Mouse (Mus musculus): ENCODE measurements at regions not wholly inside any gene's neighbourhood (a gene's known extent, or its start where the extent isn't known, plus 50 kb on each side); places are given as distances from the start of the nearest gene placed in this dataset.

GRCm38 (mm10) chr17:83982700-83983069 lies 134.9 kb upstream of the Haao start:
- H3K36me3 ChIP-seq (ENCODE audit: control insufficient read depth, insufficient read depth, low read length), result no peaks in the 10 kb centered on the region
- H3K4me1 ChIP-seq (ENCODE audit: control insufficient read depth, insufficient read depth, low read length), result peaks cover 77% of the 10 kb centered on the region
- DNase-seq (ENCODE audit: low spot score), result no peak
- peak overlapping the region; percentile 94 for H3K27ac ChIP-seq (replicated peaks; ENCODE audit: low read depth, low read length)
- WGBS, result 53% methylated on average over 8 of the region's 8 CpGs
- ATAC-seq (ENCODE audit: low read depth), result no peak
- no peaks in the 10 kb centered on the region for H3K27me3 ChIP-seq (replicated peaks; ENCODE audit: control insufficient read depth, insufficient read depth, low read length)
- H3K4me2 ChIP-seq (ENCODE audit: low read depth, low read length), result peak overlapping the region; percentile 26; the same call in 1 of the 2 replicates
- H3K9ac ChIP-seq (ENCODE audit: low read depth, low read length), result 0 out of 2 replicates have a peak overlapping the region, but pooled peaks have one; percentile 36
- no peaks in the 10 kb centered on the region for H3K9me3 ChIP-seq (ENCODE audit: control insufficient read depth, low read length)
- H3K4me3 ChIP-seq (ENCODE audit: low read depth, low read length), result no peak overlapping the region

GRCm38 (mm10) chr17:83978858-83979470 lies 131.2 kb upstream of the Haao start:
- H3K36me3 ChIP-seq (ENCODE audit: control insufficient read depth, insufficient read depth, low read length), result no peaks in the 10 kb centered on the region
- peak; percentile 84 for DNase-seq (ENCODE audit: low spot score)
- H3K9ac ChIP-seq (ENCODE audit: low read depth, low read length), result no peak overlapping the region
- 0 out of 2 replicates have a peak overlapping the region, but pooled peaks have one; percentile 50 for H3K27ac ChIP-seq (replicated peaks; ENCODE audit: low read depth, low read length)
- no peak overlapping the region for H3K4me3 ChIP-seq (ENCODE audit: low read depth, low read length)
- peaks cover 46% of the 10 kb centered on the region for H3K4me1 ChIP-seq (ENCODE audit: control insufficient read depth, insufficient read depth, low read length)
- no peaks in the 10 kb centered on the region for H3K27me3 ChIP-seq (replicated peaks; ENCODE audit: control insufficient read depth, insufficient read depth, low read length)
- H3K4me2 ChIP-seq (ENCODE audit: low read depth, low read length), result peak overlapping the region; percentile 5; the same call in 1 of the 2 replicates
- no peaks in the 10 kb centered on the region for H3K9me3 ChIP-seq (ENCODE audit: control insufficient read depth, low read length)
- ATAC-seq (ENCODE audit: low read depth), result peak; percentile 23; the same call in 1 of the 2 replicates
- WGBS, result 25% methylated on average over 7 of the region's 7 CpGs

GRCm38 (mm10) chr17:83977725-83978124 lies 130.0 kb upstream of the Haao start:
- Histone ChIP-seq H3K36me3 (ENCODE audit: control insufficient read depth, insufficient read depth, low read length) (no peaks in the 10 kb centered on the region), H3K27ac (replicated peaks; ENCODE audit: low read depth, low read length) (0 out of 2 replicates have a peak overlapping the region, but pooled peaks have one; percentile 29), H3K4me1 (ENCODE audit: control insufficient read depth, insufficient read depth, low read length) (peaks cover 41% of the 10 kb centered on the region), H3K4me2 (ENCODE audit: low read depth, low read length) (no peak overlapping the region), H3K9me3 (ENCODE audit: control insufficient read depth, low read length) (no peaks in the 10 kb centered on the region), H3K9ac (ENCODE audit: low read depth, low read length) (no peak overlapping the region), H3K4me3 (ENCODE audit: low read depth, low read length) (no peak overlapping the region), H3K27me3 (replicated peaks; ENCODE audit: control insufficient read depth, insufficient read depth, low read length) (no peaks in the 10 kb centered on the region)
- no peak for ATAC-seq (ENCODE audit: low read depth)
- 72% methylated on average over 11 of the region's 11 CpGs for WGBS
- DNase-seq (ENCODE audit: low spot score), result no peak

GRCm38 (mm10) chr17:83975813-83976212 lies 128.1 kb upstream of the Haao start:
- peaks cover 29% of the 10 kb centered on the region for H3K4me1 ChIP-seq (ENCODE audit: control insufficient read depth, insufficient read depth, low read length)
- H3K9me3 ChIP-seq (ENCODE audit: control insufficient read depth, low read length), result no peaks in the 10 kb centered on the region
- DNase-seq (ENCODE audit: low spot score), result no peak
- no peaks in the 10 kb centered on the region for H3K36me3 ChIP-seq (ENCODE audit: control insufficient read depth, insufficient read depth, low read length)
- no peak overlapping the region for H3K9ac ChIP-seq (ENCODE audit: low read depth, low read length)
- ATAC-seq (ENCODE audit: low read depth), result no peak
- H3K27ac ChIP-seq (replicated peaks; ENCODE audit: low read depth, low read length), result no peak overlapping the region
- no peak overlapping the region for H3K4me2 ChIP-seq (ENCODE audit: low read depth, low read length)
- no peaks in the 10 kb centered on the region for H3K27me3 ChIP-seq (replicated peaks; ENCODE audit: control insufficient read depth, insufficient read depth, low read length)
- no peak overlapping the region for H3K4me3 ChIP-seq (ENCODE audit: low read depth, low read length)
- 95% methylated on average over 7 of the region's 7 CpGs for WGBS

- peak; percentile 80 for DNase-seq (ENCODE audit: low spot score)
- WGBS, result 18% methylated on average over 18 of the region's 18 CpGs
- peak overlapping the region; percentile 29 for H3K4me2 ChIP-seq (ENCODE audit: low read depth, low read length)
These were observed 125.9 kb upstream of the Haao start for GRCm38 (mm10) chr17:83973461-83974350.

GRCm38 (mm10) chr17:83972874-83973273 lies 125.1 kb upstream of the Haao start:
- Histone ChIP-seq H3K4me2 (ENCODE audit: low read depth, low read length) (no peak overlapping the region), H3K27me3 (replicated peaks; ENCODE audit: control insufficient read depth, insufficient read depth, low read length) (no peaks in the 10 kb centered on the region), H3K36me3 (ENCODE audit: control insufficient read depth, insufficient read depth, low read length) (no peaks in the 10 kb centered on the region), H3K4me3 (ENCODE audit: low read depth, low read length) (no peak overlapping the region), H3K9ac (ENCODE audit: low read depth, low read length) (no peak overlapping the region), H3K27ac (replicated peaks; ENCODE audit: low read depth, low read length) (no peak overlapping the region), H3K4me1 (ENCODE audit: control insufficient read depth, insufficient read depth, low read length) (peaks cover 9% of the 10 kb centered on the region), H3K9me3 (ENCODE audit: control insufficient read depth, low read length) (no peaks in the 10 kb centered on the region)
- DNase-seq (ENCODE audit: low spot score) (no peak), ATAC-seq (ENCODE audit: low read depth) (no peak)
- WGBS, result 85% methylated on average over 5 of the region's 5 CpGs

More at GRCm38 (mm10) chr17:83973461-83974350, 125.9 kb upstream of the Haao start:
- Histone ChIP-seq H3K27me3 (replicated peaks; ENCODE audit: control insufficient read depth, insufficient read depth, low read length) (no peaks in the 10 kb centered on the region), H3K4me3 (ENCODE audit: low read depth, low read length) (no peak overlapping the region), H3K9me3 (ENCODE audit: control insufficient read depth, low read length) (no peaks in the 10 kb centered on the region), H3K4me1 (ENCODE audit: control insufficient read depth, insufficient read depth, low read length) (peaks cover 15% of the 10 kb centered on the region), H3K27ac (replicated peaks; ENCODE audit: low read depth, low read length) (peak overlapping the region; percentile 62), H3K36me3 (ENCODE audit: control insufficient read depth, insufficient read depth, low read length) (no peaks in the 10 kb centered on the region), H3K9ac (ENCODE audit: low read depth, low read length) (peak overlapping the region; percentile 25; the same call in 1 of the 2 replicates)
- ATAC-seq (ENCODE audit: low read depth), result 0 out of 2 replicates have a peak, but pooled peaks have one; percentile 31

- Histone ChIP-seq H3K36me3 (ENCODE audit: control insufficient read depth, insufficient read depth, low read length) (no peaks in the 10 kb centered on the region), H3K4me1 (ENCODE audit: control insufficient read depth, insufficient read depth, low read length) (peaks cover 7% of the 10 kb centered on the region), H3K27me3 (replicated peaks; ENCODE audit: control insufficient read depth, insufficient read depth, low read length) (no peaks in the 10 kb centered on the region), H3K4me2 (ENCODE audit: low read depth, low read length) (no peak overlapping the region), H3K9me3 (ENCODE audit: control insufficient read depth, low read length) (no peaks in the 10 kb centered on the region), H3K27ac (replicated peaks; ENCODE audit: low read depth, low read length) (no peak overlapping the region), H3K4me3 (ENCODE audit: low read depth, low read length) (no peak overlapping the region), H3K9ac (ENCODE audit: low read depth, low read length) (no peak overlapping the region)
- WGBS, result 76% methylated on average over 4 of the region's 4 CpGs
- ATAC-seq (ENCODE audit: low read depth), result no peak
- no peak for DNase-seq (ENCODE audit: low spot score)
These were observed 124.7 kb upstream of the Haao start for GRCm38 (mm10) chr17:83972470-83972869.

- ATAC-seq (ENCODE audit: low read depth) (peak; percentile 71), DNase-seq (ENCODE audit: low spot score) (no peak)
- Histone ChIP-seq H3K4me1 (ENCODE audit: control insufficient read depth, insufficient read depth, low read length) (peaks cover 7% of the 10 kb centered on the region), H3K4me3 (ENCODE audit: low read depth, low read length) (no peak overlapping the region), H3K27ac (replicated peaks; ENCODE audit: low read depth, low read length) (no peak overlapping the region), H3K36me3 (ENCODE audit: control insufficient read depth, insufficient read depth, low read length) (no peaks in the 10 kb centered on the region), H3K9ac (ENCODE audit: low read depth, low read length) (no peak overlapping the region), H3K9me3 (ENCODE audit: control insufficient read depth, low read length) (no peaks in the 10 kb centered on the region), H3K4me2 (ENCODE audit: low read depth, low read length) (no peak overlapping the region), H3K27me3 (replicated peaks; ENCODE audit: control insufficient read depth, insufficient read depth, low read length) (no peaks in the 10 kb centered on the region)
- 26% methylated on average over 5 of the region's 5 CpGs for WGBS
These were observed 124.3 kb upstream of the Haao start for GRCm38 (mm10) chr17:83972026-83972425.

All from embryonic facial prominence, embryonic 14.5 days (tissue).